Mouse (Mus musculus): ENCODE results near the gene Lenep. TPM values are rescaled to one million over a fixed set of nuclear protein-coding genes. Genes with fewer than 3 reads are reported as not detected.

Gene Lenep
- total and polyA plus RNA-seq, 3 experiments = not detected

DNA sequence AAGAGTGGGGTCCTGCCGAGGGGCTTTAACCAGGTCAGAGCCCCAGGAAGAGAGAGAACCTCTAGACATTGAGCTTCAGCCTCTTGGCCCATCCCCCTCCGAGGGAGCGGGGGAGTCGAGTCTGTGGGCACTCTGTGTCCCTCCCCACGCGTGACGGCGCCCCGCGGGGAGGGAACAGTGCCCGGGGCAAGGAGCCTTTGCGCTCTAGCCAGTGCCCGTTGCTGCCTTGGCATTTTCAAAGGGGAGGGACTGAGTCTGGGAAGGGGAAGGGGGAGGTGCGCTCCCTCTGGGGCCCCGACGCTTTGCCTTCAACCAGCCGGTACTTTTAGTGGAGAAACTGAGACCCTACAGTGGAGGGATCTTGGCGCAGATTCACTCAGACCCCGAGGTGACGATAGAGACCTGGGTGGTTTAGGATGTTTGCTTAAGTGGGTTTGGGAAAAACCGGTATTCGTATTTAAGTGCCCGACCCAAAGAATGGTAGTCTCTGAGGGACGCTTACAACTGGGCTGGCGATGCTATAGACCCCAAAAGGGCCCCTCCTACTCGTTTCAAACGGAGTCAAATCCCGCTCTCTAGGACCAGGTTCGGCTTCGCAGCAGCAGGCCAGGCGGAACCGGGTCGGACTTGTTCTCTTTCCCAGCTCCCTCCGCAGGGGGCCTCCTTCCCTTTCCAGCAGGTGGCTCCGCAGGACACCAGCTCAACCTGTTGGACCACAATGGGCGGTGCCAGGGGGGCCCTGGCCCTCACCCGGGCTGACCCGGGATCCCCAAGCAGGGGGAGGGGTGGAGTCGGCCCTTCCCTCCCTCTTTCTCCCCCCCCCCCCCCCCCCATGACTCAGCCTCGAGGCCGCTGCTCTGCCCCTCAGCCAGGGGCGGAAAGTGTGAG, 8.3 kb downstream of the Lenep start, which contains the start of gene Zbtb7b:
Gene Zbtb7b, minus strand, starts transcription at position 771 of the 888 bp plus-strand sequence.
- H3K27me3 ChIP-seq (ENCODE audit: control insufficient read depth in 1 of 2, insufficient read depth in 2 of 2, low read length in 2 of 2) = no peaks in the 10 kb centered on the region
- H3K27ac ChIP-seq (ENCODE audit: control insufficient read depth, low read depth, low read length) = peak within 1 kb of the TSS; percentile 75
- H3K4me3 ChIP-seq (ENCODE audit: control insufficient read depth in 1 of 2, insufficient read depth in 1 of 2, low read depth in 2 of 2, low read length in 2 of 2) = peak within 1 kb of the TSS; percentile 75 to 78
- peaks cover 16% of the 10 kb centered on the region for H3K79me2 ChIP-seq (ENCODE audit: control insufficient read depth, insufficient read depth, low read length, poor library complexity)
- H3K36me3 ChIP-seq (ENCODE audit: control insufficient read depth in 1 of 2, insufficient read depth in 2 of 2, low read length in 2 of 2) = peaks cover 0 to 24% of the 10 kb centered on the region in 2 experiments; a peak in 2 of 4 replicates
- H3K4me1 ChIP-seq (ENCODE audit: control insufficient read depth in 1 of 2, insufficient read depth in 2 of 2, low read length in 2 of 2) = peaks cover 14 to 28% of the 10 kb centered on the region in 2 experiments
- DNase-seq (ENCODE audit: low read depth, low spot score) = peak; percentile 92
- peak within 1 kb of the TSS; percentile 73 for H3K9ac ChIP-seq (ENCODE audit: control insufficient read depth, low read depth, low read length, poor library complexity, severe bottlenecking)
- H3K9me3 ChIP-seq (replicated peaks; ENCODE audit: insufficient read depth, low read length) = no peaks in the 10 kb centered on the region
- TF ChIP-seq MYC (IDR thresholded peaks at IDR 0.05; ENCODE audit: low read depth, low read length) (peak; percentile 34; the same call in 1 of the 2 replicates), KAT2A (conservative IDR thresholded peaks at IDR 0.05; ENCODE audit: low read depth, low read length) (no peak; the same call in 1 of the 2 replicates), RCOR1 (IDR thresholded peaks at IDR 0.05; ENCODE audit: low read depth, low read length) (0 out of 2 replicates have a peak, but pooled peaks have one; percentile 42), TCF12 (IDR thresholded peaks at IDR 0.05; ENCODE audit: low read depth, low read length) (peak; percentile 38; the same call in 1 of the 2 replicates), POLR2AphosphoS5 (IDR thresholded peaks at IDR 0.05; ENCODE audit: borderline replicate concordance, low read depth, low read length) (no peak), USF1 (IDR thresholded peaks at IDR 0.05; ENCODE audit: low read depth, low read length) (no peak), POLR2A (IDR thresholded peaks at IDR 0.05; ENCODE audit: control insufficient read depth in 1 of 2, insufficient read depth in 1 of 2, low read depth in 1 of 2, low read length in 2 of 2, poor library complexity in 1 of 2) (peak in 1 of 2 experiments; percentile 40; a peak in 2 of 4 replicates), SIN3A (IDR thresholded peaks at IDR 0.05; ENCODE audit: low read length) (no peak; the same call in 1 of the 2 replicates), BHLHE40 (IDR thresholded peaks at IDR 0.05; ENCODE audit: borderline replicate concordance, low read depth, low read length) (peak; percentile 37; the same call in 1 of the 2 replicates), MAZ (IDR thresholded peaks at IDR 0.05; ENCODE audit: low read depth, low read length) (no peak), TAL1 (IDR thresholded peaks at IDR 0.05; ENCODE audit: low read length) (no peak), ETS1 (IDR thresholded peaks at IDR 0.05; ENCODE audit: low read depth, low read length) (peak; percentile 24), MAFK (IDR thresholded peaks at IDR 0.05; ENCODE audit: borderline replicate concordance, low read depth, low read length) (no peak), NELFE (IDR thresholded peaks at IDR 0.05; ENCODE audit: low read depth, low read length) (peak; percentile 26), USF2 (IDR thresholded peaks at IDR 0.05; ENCODE audit: borderline replicate concordance in 1 of 2, insufficient read depth in 1 of 2, low read depth in 1 of 2, low read length in 2 of 2) (no peak), TBP (IDR thresholded peaks at IDR 0.05; ENCODE audit: low read depth, low read length) (0 out of 2 replicates have a peak, but pooled peaks have one; percentile 7), RAD21 (IDR thresholded peaks at IDR 0.05; ENCODE audit: low read depth, low read length) (no peak; the same call in 1 of the 2 replicates), POLR2AphosphoS2 (IDR thresholded peaks at IDR 0.05; ENCODE audit: low read length) (no peak; the same call in 1 of the 2 replicates), UBTF (IDR thresholded peaks at IDR 0.05; ENCODE audit: borderline replicate concordance, insufficient read depth, low read depth, low read length) (no peak), SMC3 (IDR thresholded peaks at IDR 0.05; ENCODE audit: low read depth, low read length) (no peak), NRF1 (IDR thresholded peaks at IDR 0.05; ENCODE audit: insufficient read depth, low read depth, low read length, poor library complexity, severe bottlenecking) (0 out of 2 replicates have a peak, but pooled peaks have one; percentile 14), CHD2 (IDR thresholded peaks at IDR 0.05; ENCODE audit: low read length) (0 out of 2 replicates have a peak, but pooled peaks have one; percentile 26), EP300 (IDR thresholded peaks at IDR 0.05; ENCODE audit: low read depth in 1 of 2, low read length in 2 of 2) (peak in 1 of 2 experiments; percentile 18; a peak in 1 of 4 replicates), MYB (IDR thresholded peaks at IDR 0.05; ENCODE audit: low read depth, low read length) (0 out of 2 replicates have a peak, but pooled peaks have one; percentile 19), GABPA (IDR thresholded peaks at IDR 0.05; ENCODE audit: low read depth, low read length) (no peak), JUND (IDR thresholded peaks at IDR 0.05; ENCODE audit: low read depth, low read length) (no peak), E2F4 (IDR thresholded peaks at IDR 0.05; ENCODE audit: borderline replicate concordance, low read depth, low read length) (0 out of 2 replicates have a peak, but pooled peaks have one; percentile 63), ZMIZ1 (IDR thresholded peaks at IDR 0.05; ENCODE audit: low read depth, low read length) (peak; percentile 60), MXI1 (IDR thresholded peaks at IDR 0.05; ENCODE audit: low read depth, low read length) (peak; percentile 65), ZC3H11A (IDR thresholded peaks at IDR 0.05; ENCODE audit: low read depth, low read length) (no peak; the same call in 1 of the 2 replicates), MEF2A (IDR thresholded peaks at IDR 0.05; ENCODE audit: extremely low read depth, insufficient replicate concordance, low read depth, low read length, poor library complexity, severe bottlenecking) (peak; percentile 46; the same call in 1 of the 2 replicates), CTCF (IDR thresholded peaks at IDR 0.05 in 2 of 3, conservative IDR thresholded peaks at IDR 0.05 in 1 of 3; ENCODE audit: control insufficient read depth in 1 of 3, insufficient read depth in 1 of 3, low read depth in 2 of 3, low read length in 3 of 3, poor library complexity in 1 of 3, severe bottlenecking in 1 of 3) (peak in 2 of 3 experiments; percentile 7 to 20; a peak in 2 of 6 replicates), ZNF384 (IDR thresholded peaks at IDR 0.05; ENCODE audit: low read depth, low read length) (0 out of 2 replicates have a peak, but pooled peaks have one; percentile 16)
